Comparison of ENCODE assay signal across 9 mouse cellular contexts in the genomic region with DNA sequence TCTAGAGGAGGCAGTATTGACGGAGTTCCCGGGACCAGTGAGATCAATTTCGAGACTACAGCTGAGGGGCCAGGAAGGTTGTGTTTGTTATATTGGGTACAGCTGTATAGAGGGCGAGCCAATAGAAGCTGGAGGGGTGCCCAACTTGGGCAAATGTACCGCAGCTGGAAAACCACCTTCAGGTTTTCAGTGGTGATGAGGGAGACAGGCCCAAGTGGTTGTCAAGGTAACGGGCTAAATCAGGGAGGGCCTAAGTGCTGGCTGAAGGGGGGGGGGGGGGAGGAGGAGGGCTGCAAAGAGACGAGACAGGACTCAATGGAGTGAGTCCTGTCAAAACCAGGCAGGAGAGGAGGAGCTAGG. TPM values are rescaled to one million over a fixed set of nuclear protein-coding genes. Genes with fewer than 3 reads are reported as not detected.
DNase-seq lines count a peak whose midpoint lies in the region; ATAC-seq and TF ChIP-seq lines count a peak whose summit lies in the region.
"Had no signal": no experiment of that assay in that cellular context is flagged by ENCODE, and none has a peak within 500 bp of the region (broad histone marks: within the 10 kb centered on the region; RNA-seq: fewer than 3 reads in every experiment).

No protein-coding gene starts in this region.

- H3K9me3 ChIP-seq in intestine, embryonic 14.5 days (ENCODE audit: control insufficient read depth, low read length), result no peaks in the 10 kb centered on the region
- no peaks in the 10 kb centered on the region for H3K9me3 ChIP-seq in intestine, postnatal 0 days (ENCODE audit: control insufficient read depth)
- H3K9me3 ChIP-seq in heart, postnatal 0 days (replicated peaks; ENCODE audit: control insufficient read depth, low read length), result no peaks in the 10 kb centered on the region
- H3K9me3 ChIP-seq in midbrain, embryonic 12.5 days, result no peaks in the 10 kb centered on the region

- ATAC-seq in intestine, embryonic 14.5 days (replicated peaks; ENCODE audit: low FRiP score, low TSS enrichment, low read depth), result no peak
- ATAC-seq in intestine, postnatal 0 days, result no peak
- ATAC-seq in heart, postnatal 0 days (ENCODE audit: insufficient read depth, low read depth), result no peak
- no peak for ATAC-seq in midbrain, embryonic 12.5 days (ENCODE audit: low FRiP score, low read depth)

- no peak overlapping the region for H3K9ac ChIP-seq in intestine, embryonic 14.5 days (ENCODE audit: low read length)
- no peak overlapping the region for H3K9ac ChIP-seq in intestine, postnatal 0 days (ENCODE audit: low read depth, low read length)
- H3K9ac ChIP-seq in heart, postnatal 0 days (replicated peaks; ENCODE audit: low read depth, low read length), result no peak overlapping the region
- 0 out of 2 replicates have a peak overlapping the region, but pooled peaks have one; percentile 1 for H3K9ac ChIP-seq in midbrain, embryonic 12.5 days (replicated peaks)

- peaks cover 4% of the 10 kb centered on the region for H3K36me3 ChIP-seq in intestine, embryonic 14.5 days (ENCODE audit: control insufficient read depth, insufficient read depth, low read length)
- H3K36me3 ChIP-seq in intestine, postnatal 0 days (ENCODE audit: control insufficient read depth, insufficient read depth), result no peaks in the 10 kb centered on the region; the same call in 1 of the 2 replicates
- H3K36me3 ChIP-seq in heart, postnatal 0 days (replicated peaks; ENCODE audit: control insufficient read depth, insufficient read depth, low read length), result no peaks in the 10 kb centered on the region
- H3K36me3 ChIP-seq in midbrain, embryonic 12.5 days, result peaks cover 43% of the 10 kb centered on the region

- no peak for DNase-seq in intestine, embryonic 14.5 days (ENCODE audit: low spot score)
- peak; percentile 86 for DNase-seq in R1 (ENCODE audit: low read depth, low spot score)
- no peak for DNase-seq in heart, postnatal 0 days (ENCODE audit: low spot score)
- no peak for DNase-seq in thymus, postnatal 10 days (ENCODE audit: low spot score in 2 of 2)
- no peak for DNase-seq in thymus, postnatal 0 days (ENCODE audit: low spot score)
- DNase-seq in right cerebral cortex, postnatal 4 days, result no peak

- TF ChIP-seq CTCF in intestine, postnatal 0 days (IDR thresholded peaks at IDR 0.05; ENCODE audit: low read depth), result no peak
- TF ChIP-seq CTCF in heart, postnatal 0 days (IDR thresholded peaks at IDR 0.05; ENCODE audit: low read depth), result no peak

- peaks cover 60% of the 10 kb centered on the region for H3K4me1 ChIP-seq in intestine, embryonic 14.5 days (replicated peaks; ENCODE audit: control insufficient read depth, insufficient read depth, low read length)
- H3K4me1 ChIP-seq in intestine, postnatal 0 days (replicated peaks; ENCODE audit: control insufficient read depth, insufficient read depth, low read length), result peaks cover 12% of the 10 kb centered on the region
- peaks cover 44% of the 10 kb centered on the region for H3K4me1 ChIP-seq in heart, postnatal 0 days (ENCODE audit: control insufficient read depth, insufficient read depth)
- H3K4me1 ChIP-seq in midbrain, embryonic 12.5 days, result peaks cover 68% of the 10 kb centered on the region

- WGBS in intestine, embryonic 14.5 days, result 25% methylated on average over 6 of the region's 7 CpGs
- WGBS in intestine, postnatal 0 days, result 32% methylated on average over 7 of the region's 7 CpGs
- 38% methylated on average over 7 of the region's 7 CpGs for WGBS in heart, postnatal 0 days
- 24% methylated on average over 6 of the region's 7 CpGs for WGBS in midbrain, embryonic 12.5 days

- H3K4me2 ChIP-seq in intestine, embryonic 14.5 days (ENCODE audit: low read length), result peak overlapping the region; percentile 24; the same call in 1 of the 2 replicates
- no peak overlapping the region for H3K4me2 ChIP-seq in intestine, postnatal 0 days (replicated peaks; ENCODE audit: low read depth)
- H3K4me2 ChIP-seq in heart, postnatal 0 days (ENCODE audit: low read depth, low read length), result peak overlapping the region; percentile 98
- H3K4me2 ChIP-seq in midbrain, embryonic 12.5 days (replicated peaks), result peak overlapping the region; percentile 100

- H3K27me3 ChIP-seq in intestine, embryonic 14.5 days (replicated peaks; ENCODE audit: control insufficient read depth, insufficient read depth, low read length), result no peaks in the 10 kb centered on the region
- H3K27me3 ChIP-seq in intestine, postnatal 0 days (replicated peaks; ENCODE audit: control insufficient read depth, insufficient read depth, low read length), result no peaks in the 10 kb centered on the region
- no peaks in the 10 kb centered on the region for H3K27me3 ChIP-seq in heart, postnatal 0 days (ENCODE audit: control insufficient read depth, insufficient read depth, low read length)
- peaks cover 7% of the 10 kb centered on the region; the same call in 1 of the 2 replicates for H3K27me3 ChIP-seq in midbrain, embryonic 12.5 days

- no peak overlapping the region for H3K4me3 ChIP-seq in intestine, embryonic 14.5 days (ENCODE audit: low read depth, low read length)
- H3K4me3 ChIP-seq in intestine, postnatal 0 days (ENCODE audit: low read depth, low read length), result no peak overlapping the region
- H3K4me3 ChIP-seq in heart, postnatal 0 days (ENCODE audit: low read depth, low read length), result no peak overlapping the region
- H3K4me3 ChIP-seq in midbrain, embryonic 12.5 days, result peak overlapping the region; percentile 14

- no peak for TF ChIP-seq EP300 in heart, postnatal 0 days (IDR thresholded peaks at IDR 0.05; ENCODE audit: low read depth)

- peak overlapping the region; percentile 100; the same call in 1 of the 2 replicates for H3K27ac ChIP-seq in intestine, embryonic 14.5 days (ENCODE audit: low read depth)
- no peak overlapping the region for H3K27ac ChIP-seq in intestine, postnatal 0 days (ENCODE audit: low read depth, low read length)
- H3K27ac ChIP-seq in heart, postnatal 0 days (ENCODE audit: low read depth), result peak overlapping the region; percentile 100
- peak overlapping the region; percentile 80 for H3K27ac ChIP-seq in midbrain, embryonic 12.5 days (replicated peaks)

RNA-seq across cellular contexts. Expression of a gene that starts 1.3 kb away (rescaled TPM):
- 1.5 and 1.9 TPM in 2 replicates for polyA plus RNA-seq in intestine, embryonic 14.5 days (2014; fragmentation: Nextera tagmentation; extraction: Ambion mirVana)
- polyA plus RNA-seq in intestine, postnatal 0 days (2015; fragmentation: Nextera tagmentation; extraction: Ambion mirVana), result 17.0 TPM in 2 replicates
- 1.4 and 2.1 TPM in 2 replicates for total RNA-seq in heart, postnatal 0 days (2014; rRNA removed; ENCODE audit: low replicate concordance)
- 0.71 and 1.1 TPM in 2 replicates for polyA plus RNA-seq in heart, postnatal 0 days (2015; fragmentation: Nextera tagmentation; extraction: Ambion mirVana)
- 1.9 and 2.4 TPM in 2 replicates for polyA plus RNA-seq in midbrain, embryonic 12.5 days (2016; fragmentation: Nextera tagmentation; extraction: Ambion mirVana)
- 10.4 and 11.1 TPM in 2 replicates for polyA plus RNA-seq in thymus, postnatal 0 days (2015; fragmentation: Nextera tagmentation; extraction: Ambion mirVana)

RNA-seq across cellular contexts. Expression of a gene that starts 8.2 kb away (rescaled TPM):
- 10.3 and 10.6 TPM in 2 replicates for polyA plus RNA-seq in intestine, embryonic 14.5 days (2014; fragmentation: Nextera tagmentation; extraction: Ambion mirVana)
- 5.4 and 6.7 TPM in 2 replicates for polyA plus RNA-seq in intestine, postnatal 0 days (2015; fragmentation: Nextera tagmentation; extraction: Ambion mirVana)
- total RNA-seq in heart, postnatal 0 days (2014; rRNA removed; ENCODE audit: low replicate concordance), result 5.5 and 6.1 TPM in 2 replicates
- 4.9 and 5.1 TPM in 2 replicates for polyA plus RNA-seq in heart, postnatal 0 days (2015; fragmentation: Nextera tagmentation; extraction: Ambion mirVana)
- 13.1 and 13.2 TPM in 2 replicates for polyA plus RNA-seq in midbrain, embryonic 12.5 days (2016; fragmentation: Nextera tagmentation; extraction: Ambion mirVana)
- 8.0 and 11.3 TPM in 2 replicates for polyA plus RNA-seq in thymus, postnatal 0 days (2015; fragmentation: Nextera tagmentation; extraction: Ambion mirVana)

RNA-seq across cellular contexts. Expression of a gene that starts 35.4 kb away (rescaled TPM):
- 58.6 and 68.4 TPM in 2 replicates for polyA plus RNA-seq in intestine, embryonic 14.5 days (2014; fragmentation: Nextera tagmentation; extraction: Ambion mirVana)
- polyA plus RNA-seq in intestine, postnatal 0 days (2015; fragmentation: Nextera tagmentation; extraction: Ambion mirVana), result 50.9 and 57.5 TPM in 2 replicates
- 11.2 and 19.5 TPM in 2 replicates for total RNA-seq in heart, postnatal 0 days (2014; rRNA removed; ENCODE audit: low replicate concordance)
- 54.0 and 54.9 TPM in 2 replicates for polyA plus RNA-seq in heart, postnatal 0 days (2015; fragmentation: Nextera tagmentation; extraction: Ambion mirVana)
- polyA plus RNA-seq in midbrain, embryonic 12.5 days (2016; fragmentation: Nextera tagmentation; extraction: Ambion mirVana), result 64.5 and 75.4 TPM in 2 replicates
- polyA plus RNA-seq in thymus, postnatal 0 days (2015; fragmentation: Nextera tagmentation; extraction: Ambion mirVana), result 77.6 and 94.1 TPM in 2 replicates

RNA-seq across cellular contexts. Expression of a gene that starts 48.8 kb away (rescaled TPM):
- polyA plus RNA-seq in intestine, embryonic 14.5 days (2014; fragmentation: Nextera tagmentation; extraction: Ambion mirVana), result 1.3 and 1.9 TPM in 2 replicates
- polyA plus RNA-seq in intestine, postnatal 0 days (2015; fragmentation: Nextera tagmentation; extraction: Ambion mirVana), result 3.9 and 4.7 TPM in 2 replicates
- total RNA-seq in heart, postnatal 0 days (2014; rRNA removed; ENCODE audit: low replicate concordance), result 0.43 and 0.92 TPM in 2 replicates
- not detected in 2 replicates for polyA plus RNA-seq in heart, postnatal 0 days (2015; fragmentation: Nextera tagmentation; extraction: Ambion mirVana)
- polyA plus RNA-seq in midbrain, embryonic 12.5 days (2016; fragmentation: Nextera tagmentation; extraction: Ambion mirVana), result not detected in 2 replicates
- 0.64 TPM in 1 of 2 replicates, not detected in the other for polyA plus RNA-seq in thymus, postnatal 0 days (2015; fragmentation: Nextera tagmentation; extraction: Ambion mirVana)
- total RNA-seq: layer of hippocampus, adult 8-10 months had no signal
